Mouse (Mus musculus) spleen, adult 2 months (tissue): ENCODE data around the gene Tgm1.

ENCODE experiments used
- CTCF ChIP-seq: fragments of 200-500 bp; IDR thresholded peaks from 2 replicates; pipeline ENCODE4 v1.5.1; 2011; ENCODE audit warnings: mild to moderate bottlenecking, inconsistent platforms; ENCODE audit not compliant: insufficient read depth, insufficient read length, insufficient replicate concordance; ENCODE audit errors: extremely low read depth
- POLR2A ChIP-seq: fragments of 200-500 bp; IDR thresholded peaks from 2 replicates; pipeline ENCODE4 v1.6.1; 2011; ENCODE audit warnings: low read depth, low read length, inconsistent platforms

GRCm38 (mm10) chr14:55735334-55735733 lies 21.6 kb upstream of the Tgm1 start:
- TF ChIP-seq CTCF (no peak), POLR2A (no peak)
